Mouse (Mus musculus) erythroblast, adult 5-6 weeks (primary cell): ENCODE measurements around the gene Cfap157. TPM values are rescaled to one million over a fixed set of nuclear protein-coding genes. Genes with fewer than 3 reads are reported as not detected.

Experiments used
- ATAC-seq: replicated peaks from 2 replicates; pipeline ENCODE4 v1.8.0; 2016; ENCODE audit warnings: moderate number of reproducible peaks, mild to moderate bottlenecking, moderate TSS enrichment, inconsistent platforms; ENCODE audit not compliant: poor library complexity, low FRiP score, severe bottlenecking
- total RNA-seq, 2 experiments: library from RNA; stranded (forward) in 1 of 2; stranded (reverse) in 1 of 2; fragments of 150-400 nt in 1 of 2; fragments of 200-764, 138-1000 nt in 1 of 2; gene quantifications; 2 replicates each; pipeline versions ENCODE4 v1.2.3 to v1.2.4; 2015 to 2017; ENCODE audit warnings: low replicate concordance in 2 of 2

Gene Cfap157
- total RNA-seq (2015; ENCODE audit: low replicate concordance) (not detected in 2 replicates), total RNA-seq (2017; ENCODE audit: low replicate concordance) (not detected in 2 replicates)

DNA sequence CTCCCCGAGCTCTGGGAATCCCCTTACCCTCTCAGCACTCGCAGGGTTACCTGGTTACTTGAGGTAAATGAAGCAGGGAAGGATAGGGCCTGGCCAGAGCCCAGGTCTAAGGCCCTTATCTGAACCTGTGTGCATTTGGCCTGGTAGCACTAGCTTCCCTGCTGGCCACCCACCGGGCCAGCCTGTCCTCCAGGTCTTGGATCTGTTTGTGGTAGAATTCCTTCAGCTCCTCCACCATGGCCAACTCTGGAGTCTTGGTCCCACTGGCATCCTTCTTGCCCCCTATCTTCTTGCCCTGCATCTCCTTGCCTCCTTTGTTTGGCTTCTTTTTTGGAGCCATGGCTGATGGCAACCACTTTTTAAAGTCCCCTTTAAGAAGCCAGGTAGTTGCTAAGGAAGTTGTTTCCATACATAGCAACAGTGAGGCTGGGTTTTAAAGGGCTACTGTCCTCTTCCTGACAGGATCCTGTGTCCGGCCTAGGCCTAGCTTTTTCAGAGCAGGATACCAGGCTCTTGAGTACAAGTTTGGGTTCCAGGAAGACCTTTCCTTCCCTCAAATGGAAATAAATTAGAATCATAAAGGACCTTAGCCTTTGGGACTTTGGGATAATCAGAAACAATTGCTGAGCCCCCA is at the start of gene Cfap157:
TSS of gene Cfap157 (minus strand) at position 381 of the 634 bp plus-strand sequence.
- ATAC-seq, result no peak

DNA sequence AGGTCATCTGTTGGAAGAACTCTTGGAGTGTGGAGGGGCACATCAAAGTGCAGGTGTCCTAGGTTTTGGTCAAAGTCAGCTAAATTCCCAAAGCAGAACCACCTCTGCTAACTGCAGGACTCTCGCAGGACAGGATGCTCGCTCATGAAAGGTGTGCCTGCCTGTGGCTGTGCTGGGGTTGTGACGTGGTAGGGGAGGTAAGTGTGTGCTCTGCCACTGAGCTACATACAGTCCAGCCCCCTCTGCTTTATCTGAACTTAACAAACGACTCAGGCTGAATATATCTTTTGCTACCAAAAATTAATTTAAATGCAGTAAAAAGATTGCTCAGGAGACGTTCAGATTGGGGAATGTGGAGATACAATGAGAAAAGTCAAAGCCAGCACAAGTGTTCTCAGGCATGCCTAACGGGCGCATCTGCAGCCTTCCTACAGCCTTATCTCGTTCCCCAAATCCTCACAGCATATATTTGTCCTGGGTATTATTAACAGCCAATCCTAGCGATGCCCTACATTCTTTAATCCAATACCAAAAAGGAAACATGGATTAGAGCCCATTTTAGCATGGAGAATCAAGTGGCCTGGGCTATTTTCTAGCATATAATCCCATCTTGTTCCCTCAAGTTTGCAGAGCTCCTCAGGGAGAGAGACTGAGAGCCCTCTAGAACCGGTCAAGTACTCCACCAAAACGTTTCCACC is 44.9 kb upstream of the Cfap157 start:
- ATAC-seq, result no peak

DNA sequence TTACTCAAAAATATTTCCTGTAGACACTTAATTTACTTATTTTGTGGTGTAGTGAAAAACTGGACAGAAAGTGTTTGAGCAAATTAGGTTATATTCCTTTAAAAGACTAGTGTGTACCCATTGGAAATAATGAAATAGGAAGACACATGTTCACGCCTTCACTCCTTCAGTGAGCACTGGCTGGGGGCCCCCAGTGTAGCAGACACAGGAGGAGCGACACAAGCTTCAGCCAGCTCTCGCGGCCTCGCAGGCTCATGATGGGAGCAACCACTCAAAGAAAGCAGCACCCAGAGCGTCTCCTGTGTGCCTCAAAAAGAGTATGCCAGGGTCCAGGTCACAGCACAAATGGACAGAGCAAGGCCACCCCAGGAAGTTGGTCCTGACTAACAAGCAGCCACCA is 41.6 kb upstream of the Cfap157 start:
- ATAC-seq, result no peak

DNA sequence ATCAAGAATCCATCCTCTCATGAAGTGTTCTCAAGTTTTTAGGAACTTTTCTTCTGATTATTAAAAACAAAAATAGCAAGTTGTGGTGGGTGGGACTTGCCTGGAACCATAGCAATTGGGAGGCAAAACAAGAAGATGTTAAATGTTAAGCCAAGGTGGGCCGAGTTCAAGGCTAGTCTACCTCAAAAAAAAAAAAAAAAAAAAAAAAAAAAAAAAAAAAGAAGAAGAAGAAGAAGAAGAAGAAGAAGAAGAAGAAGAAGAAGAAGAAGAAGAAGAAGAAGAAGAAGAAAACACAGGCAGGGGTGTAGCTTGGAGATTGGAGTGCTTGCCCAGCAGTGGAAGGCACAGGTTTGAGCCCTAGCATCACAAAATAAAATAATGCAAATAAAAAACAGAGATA is 40.5 kb upstream of the Cfap157 start:
- no peak for ATAC-seq

DNA sequence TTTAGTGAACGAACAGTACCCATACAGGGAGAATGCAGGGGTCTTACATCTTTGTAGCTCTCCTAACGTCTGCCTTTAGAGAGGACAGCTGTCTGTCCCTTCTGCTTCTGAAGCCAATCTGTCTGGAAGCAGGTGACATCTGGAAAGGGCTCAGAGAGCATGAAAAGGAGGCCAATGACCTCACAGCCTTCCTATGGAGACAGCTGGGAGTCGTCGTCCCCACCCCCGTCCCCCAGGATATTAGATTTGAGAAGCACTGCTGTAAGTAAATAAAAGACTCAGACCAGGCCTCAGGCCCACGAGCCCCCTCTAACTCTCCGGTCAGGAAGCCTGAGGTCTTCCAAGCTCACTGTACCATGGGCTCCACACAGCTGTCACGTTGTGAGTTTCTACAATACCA is 40.0 kb upstream of the Cfap157 start:
- ATAC-seq, result no peak

DNA sequence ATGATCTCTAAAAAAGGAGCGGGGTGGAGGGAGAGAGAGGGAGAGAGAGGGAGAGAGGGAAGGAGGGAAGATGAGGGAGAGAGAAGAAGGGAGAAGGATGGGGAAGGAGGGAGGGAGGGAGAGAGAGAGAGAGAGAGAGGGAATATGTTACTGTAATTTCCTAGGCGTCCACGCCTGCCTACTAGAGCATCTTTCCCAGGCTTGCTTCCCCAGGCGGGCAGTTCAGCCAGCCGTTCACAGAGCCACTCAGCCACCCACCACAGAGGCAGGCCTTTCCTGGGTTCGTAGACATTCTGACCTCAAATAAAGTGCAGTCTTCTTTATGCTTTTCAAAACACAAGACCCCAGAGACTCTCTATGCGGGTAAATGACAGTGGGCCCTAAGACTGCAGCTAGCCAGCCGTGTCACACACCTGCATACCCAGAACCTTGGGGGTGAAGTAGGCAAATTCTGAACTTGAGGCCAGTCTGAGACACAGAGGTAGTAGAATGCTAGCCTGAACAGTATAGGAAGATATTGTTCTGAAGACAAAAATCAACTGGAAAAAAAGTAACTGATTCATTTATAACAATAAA is 39.4 kb upstream of the Cfap157 start:
- no peak for ATAC-seq

DNA sequence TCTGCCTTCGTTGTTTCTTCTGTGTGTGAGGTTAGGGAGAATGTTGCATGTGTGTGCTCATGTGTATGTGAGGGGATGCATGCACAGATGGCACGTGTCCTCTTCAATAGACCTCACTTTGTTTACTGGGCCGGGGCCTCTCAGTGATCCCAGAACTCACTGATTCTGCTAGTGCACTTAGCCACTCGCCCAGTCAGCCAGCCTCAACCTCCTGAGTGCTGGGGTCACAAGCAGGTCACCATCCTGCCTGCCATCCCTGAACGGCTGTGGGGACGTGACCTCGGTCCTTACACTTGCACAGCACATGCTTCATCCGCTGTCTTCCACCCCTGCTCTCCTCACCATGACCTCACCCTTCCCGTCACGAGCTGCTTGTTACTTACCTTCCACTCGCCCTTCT is 38.9 kb upstream of the Cfap157 start:
- ATAC-seq, result no peak

DNA sequence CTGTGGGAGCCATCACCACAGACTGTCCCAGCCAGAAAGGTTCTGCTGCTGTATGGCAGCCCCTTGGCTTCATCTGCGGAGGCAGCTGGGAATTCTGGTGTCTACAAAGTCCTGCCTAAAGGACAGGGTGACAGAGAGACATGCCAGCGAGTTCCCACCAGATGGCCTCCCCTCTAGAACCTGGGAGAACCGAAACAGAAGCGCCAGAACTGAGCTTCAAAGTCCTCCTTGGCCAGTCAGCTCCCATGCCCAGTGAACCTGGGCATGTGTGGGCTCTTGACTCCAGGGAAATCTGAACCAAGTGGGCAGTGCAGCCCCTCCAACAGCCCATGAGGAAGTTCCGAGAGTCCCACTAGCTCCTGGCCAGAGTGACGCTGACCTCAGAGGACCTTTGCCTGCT is 38.4 kb upstream of the Cfap157 start:
- ATAC-seq, result no peak

DNA sequence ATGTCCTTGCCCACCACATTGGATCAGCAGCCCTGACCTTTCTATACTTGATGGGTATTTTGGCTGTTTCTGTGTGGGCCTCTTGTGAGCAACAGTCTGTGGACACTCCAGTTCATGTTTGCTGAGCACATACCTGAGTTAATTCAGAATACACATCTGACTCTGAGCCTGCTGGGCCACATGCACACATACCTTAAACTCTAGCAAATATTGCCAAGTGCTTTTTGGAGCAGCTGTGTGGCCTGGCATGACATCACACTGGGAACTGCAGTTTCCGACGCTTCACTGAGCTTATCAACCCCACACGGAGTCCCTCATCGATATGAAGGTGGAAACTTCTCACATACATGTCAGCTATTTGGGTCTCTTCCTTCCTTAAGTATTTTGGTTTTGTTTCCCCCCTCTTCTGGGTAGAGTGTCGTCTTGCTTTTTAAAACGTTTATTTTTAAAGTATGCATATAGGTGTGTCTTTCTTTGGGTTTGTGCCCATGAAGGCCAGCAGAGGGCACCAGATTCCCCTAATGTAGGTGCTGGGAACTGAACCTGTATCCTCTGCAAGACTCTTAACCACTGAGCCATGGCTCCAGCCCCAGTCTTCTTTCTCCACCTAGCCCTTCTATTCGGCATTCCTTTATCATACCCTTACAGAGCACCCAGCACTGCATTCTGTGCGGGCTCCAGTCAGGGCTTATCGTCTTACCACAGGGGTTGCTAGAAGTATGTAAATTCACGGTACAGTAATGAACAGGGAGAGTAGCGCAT is 37.0 kb upstream of the Cfap157 start:
- ATAC-seq, result peak; percentile 62

DNA sequence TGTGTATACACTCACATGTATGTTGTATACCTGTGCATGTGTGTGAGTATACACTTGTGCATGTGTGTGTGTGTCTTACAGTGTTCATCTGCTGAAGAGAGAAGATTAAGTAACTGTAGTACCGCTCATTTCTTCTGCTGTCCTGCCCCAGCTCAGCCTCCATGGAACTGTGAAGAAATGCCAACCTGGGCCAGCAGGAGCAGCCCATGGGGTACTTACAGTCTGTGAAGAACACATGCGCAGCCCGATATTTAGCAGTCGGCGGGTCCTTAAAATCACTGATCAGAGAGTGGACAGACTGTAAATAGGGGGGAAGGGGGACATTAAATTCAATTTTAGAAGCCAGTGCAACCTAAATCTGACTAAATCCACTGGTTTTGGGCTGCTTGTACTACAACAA is 34.0 kb upstream of the Cfap157 start:
- no peak for ATAC-seq

DNA sequence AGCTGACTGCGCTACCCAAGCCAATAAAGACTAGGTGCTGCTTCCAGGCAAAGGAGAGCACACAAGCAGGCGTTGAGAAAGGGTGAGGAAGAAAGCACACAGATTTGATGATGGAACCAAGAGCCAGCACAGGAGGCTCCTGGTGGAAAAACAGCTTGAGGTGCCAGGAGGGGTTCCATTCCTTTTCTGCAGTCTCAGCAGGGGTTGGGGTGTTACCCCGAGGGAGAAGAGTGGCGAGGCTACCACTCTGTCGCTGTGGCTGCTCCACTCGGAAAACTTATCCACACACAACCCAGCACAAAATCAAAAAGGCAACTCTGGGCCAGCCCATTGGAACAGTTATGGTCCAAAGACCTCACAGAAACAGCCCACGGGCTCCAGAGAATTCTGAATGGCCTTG is 33.4 kb upstream of the Cfap157 start:
- ATAC-seq, result no peak

DNA sequence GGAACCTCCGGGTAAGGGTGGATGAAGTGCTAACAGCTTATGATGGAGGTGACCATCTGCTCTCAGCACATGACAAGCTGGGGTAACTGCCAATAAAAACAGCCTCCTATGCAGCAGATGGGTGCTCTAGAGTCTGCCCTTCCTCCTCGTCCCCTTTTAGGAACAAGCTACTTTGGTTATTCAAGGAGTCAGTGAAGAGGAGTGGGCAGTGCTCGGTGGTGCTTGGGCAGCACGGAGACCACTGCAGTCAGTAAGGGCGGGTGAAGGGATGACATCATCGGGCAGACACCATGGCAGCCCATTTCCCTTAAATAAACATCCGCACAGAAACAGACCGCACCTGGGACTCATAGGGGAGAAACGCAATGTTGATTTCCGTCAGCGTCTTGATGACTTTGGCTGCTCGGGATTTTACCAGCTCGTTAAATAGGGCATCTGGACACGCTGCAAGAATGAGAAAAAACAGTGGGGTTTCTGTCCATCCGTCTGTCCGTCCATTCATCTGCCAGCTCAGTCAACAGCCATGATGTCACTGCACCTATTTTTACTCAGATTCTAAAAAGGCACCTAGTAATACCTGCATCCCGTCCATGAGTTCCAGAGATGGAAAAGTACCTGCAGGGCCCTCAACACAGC is 32.8 kb upstream of the Cfap157 start:
- ATAC-seq, result no peak

DNA sequence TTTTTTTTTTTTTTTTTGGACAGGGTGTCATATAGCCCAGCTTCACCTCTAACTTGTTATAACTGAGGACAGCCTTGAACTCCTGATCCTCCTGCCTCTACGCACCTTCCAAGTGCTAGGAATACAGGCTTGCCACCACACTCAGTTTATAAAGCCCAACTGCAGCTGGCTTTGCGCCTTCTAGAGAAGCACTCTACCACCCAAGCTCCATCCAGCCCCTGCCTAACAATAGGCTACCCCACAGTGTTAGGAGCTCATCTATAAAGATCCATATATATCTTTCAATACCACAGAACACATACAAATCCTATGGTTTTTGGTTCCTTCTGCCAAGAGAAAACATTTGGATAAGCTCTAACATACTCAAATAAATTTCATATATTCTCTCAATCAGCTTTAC is 32.3 kb upstream of the Cfap157 start:
- no peak for ATAC-seq

DNA sequence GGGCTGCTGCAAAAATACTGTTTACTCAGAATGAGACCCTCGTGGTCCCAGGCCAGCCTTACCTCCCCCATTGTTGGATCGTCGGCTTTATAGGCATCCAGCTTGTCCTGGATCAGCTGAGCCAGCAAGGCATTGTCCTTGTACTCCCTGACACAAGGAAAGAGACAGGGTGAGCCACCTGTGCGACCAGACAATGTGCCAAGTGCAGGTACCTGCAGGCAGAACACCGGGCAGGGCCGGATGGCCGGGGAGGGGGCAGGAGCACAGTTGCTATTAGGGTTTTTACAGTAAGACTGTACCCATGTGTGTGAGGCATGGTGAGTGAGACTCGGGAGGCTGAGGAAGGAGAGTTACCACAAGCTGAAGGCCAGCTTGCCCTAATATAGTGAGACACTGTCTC is 27.7 kb upstream of the Cfap157 start:
- ATAC-seq, result no peak

DNA sequence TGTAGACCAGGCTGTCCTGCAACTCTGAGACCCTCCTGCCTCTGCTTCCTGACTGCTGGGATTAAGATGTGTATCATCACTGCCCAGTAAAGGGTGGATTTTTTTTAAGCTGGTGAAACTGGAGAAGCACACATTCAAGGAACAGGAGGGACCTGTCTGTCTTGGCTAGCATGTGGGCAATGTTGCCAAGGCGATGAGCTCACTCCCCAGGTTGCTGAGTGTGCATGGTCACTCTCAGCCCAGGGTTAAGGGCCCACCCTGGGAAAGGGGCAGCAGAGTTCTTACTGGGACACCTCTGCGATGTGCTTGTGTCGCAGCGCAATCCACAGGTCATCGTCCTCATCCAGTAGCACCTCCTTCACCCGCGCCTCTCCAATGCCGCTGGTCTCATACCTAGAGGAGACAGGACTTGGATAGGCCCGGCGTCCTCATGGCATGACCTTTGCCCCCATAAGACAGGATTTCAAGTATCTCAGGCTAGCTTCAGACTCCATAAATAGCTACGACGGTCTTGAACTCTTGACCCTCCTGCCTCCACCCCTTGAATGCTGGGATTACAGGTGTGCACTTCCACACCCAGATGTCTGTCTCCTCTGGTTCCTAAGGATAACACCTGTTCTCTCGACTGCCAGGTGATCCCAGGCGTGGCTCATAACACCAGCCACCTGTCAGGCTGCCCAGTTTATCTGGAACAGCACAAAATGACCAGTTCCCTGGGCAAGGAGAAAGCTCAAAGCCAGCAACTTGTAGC is 24.8 kb upstream of the Cfap157 start:
- ATAC-seq, result no peak

DNA sequence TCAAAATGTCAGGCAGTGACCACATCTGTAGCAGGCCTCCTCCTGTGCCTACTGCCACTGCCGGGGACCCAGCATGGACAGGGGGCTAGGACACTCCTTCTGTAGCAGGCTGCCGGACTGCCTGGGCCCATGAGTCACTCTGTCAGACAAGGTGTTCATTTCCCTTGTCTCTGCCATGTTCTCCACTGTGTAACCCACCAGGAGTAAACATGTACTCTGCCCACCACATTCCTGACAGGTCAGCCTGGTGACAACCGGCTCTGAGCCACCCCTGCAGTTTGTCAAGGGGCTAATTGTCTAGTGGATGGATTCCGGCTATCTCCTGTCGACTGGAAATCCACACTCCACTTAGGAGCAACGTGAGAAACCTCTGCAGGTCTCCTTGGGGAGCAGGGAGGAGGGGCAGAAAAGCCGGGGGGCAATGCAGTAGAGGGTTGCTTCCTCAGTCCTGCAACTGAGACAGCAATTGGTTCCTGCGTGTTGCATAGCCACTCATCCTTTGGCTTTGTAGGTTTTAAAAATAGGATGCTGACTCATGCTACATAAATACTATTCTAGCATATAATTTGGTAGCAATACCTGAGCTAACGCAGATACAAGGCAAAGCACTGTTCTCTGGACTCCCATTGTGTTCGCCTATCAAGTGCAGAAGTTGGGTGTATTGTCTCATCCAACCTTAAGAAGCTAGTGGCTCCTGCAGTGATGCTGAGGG is 14.2 kb upstream of the Cfap157 start:
- no peak for ATAC-seq

DNA sequence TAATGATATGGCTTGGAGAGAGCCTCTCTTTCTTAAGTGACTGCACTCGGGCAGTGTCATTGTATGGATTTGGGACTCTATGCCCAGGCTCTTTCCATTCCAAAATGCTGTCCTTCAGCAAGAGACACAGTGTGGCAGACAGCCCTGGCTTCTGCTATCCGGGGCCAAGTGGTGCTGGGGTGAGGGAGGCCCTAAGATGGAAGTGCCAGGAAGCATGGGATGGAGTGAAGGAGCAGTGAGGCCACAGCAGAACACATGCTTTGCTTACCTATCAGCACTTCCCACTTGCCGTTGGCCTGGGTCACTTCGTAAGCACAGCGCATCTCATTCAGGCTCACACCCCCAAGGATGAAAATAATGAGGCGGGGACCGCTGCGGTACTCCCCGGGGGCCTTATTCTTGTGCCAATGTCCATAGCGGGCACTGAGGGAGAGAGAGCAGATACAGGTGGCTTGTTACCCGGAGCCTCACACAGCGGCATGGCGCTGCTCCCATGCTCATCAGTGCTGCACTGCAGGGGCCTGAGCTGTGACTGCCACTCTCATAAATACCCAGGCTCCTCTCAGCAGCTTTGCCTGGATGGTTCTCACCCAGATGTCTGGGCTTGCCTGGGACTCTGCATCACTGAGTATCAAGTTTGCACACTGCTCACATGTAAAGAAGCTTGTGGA is 11.7 kb upstream of the Cfap157 start:
- no peak for ATAC-seq

DNA sequence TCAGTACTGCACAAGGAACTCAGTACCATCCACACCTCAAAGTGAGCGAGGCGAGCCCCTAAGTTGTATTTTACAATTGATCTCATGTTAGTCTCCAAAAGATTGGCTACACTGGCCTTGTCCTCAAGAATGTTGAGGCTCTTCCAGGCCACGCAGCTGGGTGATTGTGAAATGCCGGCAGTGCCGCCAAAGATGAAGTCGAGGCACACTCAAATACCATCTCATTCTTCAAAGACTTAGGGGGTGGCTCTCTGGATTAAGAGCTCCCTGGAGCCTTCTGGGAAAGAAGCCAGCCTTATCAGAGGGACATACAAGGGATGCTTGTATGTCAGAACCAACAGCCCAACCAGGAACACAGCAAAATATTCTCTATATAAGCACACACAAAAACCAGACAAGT is 7.1 kb upstream of the Cfap157 start:
- ATAC-seq, result no peak
